Mouse (Mus musculus) forebrain, embryonic 16.5 days (tissue): ENCODE results near the gene Camsap1. TPM values are rescaled to one million over a fixed set of nuclear protein-coding genes. Genes with fewer than 3 reads are reported as not detected.

Experiments used
- ATAC-seq: fragments of 200-750 bp; cut with Nextera tagmentation; 2 replicates; pipeline ENCODE4 v1.8.0; 2017; ENCODE audit warnings: mild to moderate bottlenecking, moderate library complexity
- H3K27ac ChIP-seq: fragments of 300-500 bp; sonication (generic); 2 replicates; pipeline ENCODE4 v1.5.1; 2014; ENCODE audit warnings: low read length, control low read depth
- H3K27me3 ChIP-seq: fragments of 300-500 bp; sonication (generic); replicated peaks from 2 replicates; pipeline ENCODE4 v1.6.1; 2014; ENCODE audit warnings: low read length; ENCODE audit not compliant: control insufficient read depth, insufficient read depth
- H3K36me3 ChIP-seq: fragments of 300-500 bp; sonication (generic); 2 replicates; pipeline ENCODE4 v1.6.1; 2014; ENCODE audit not compliant: control insufficient read depth, insufficient read depth
- H3K4me1 ChIP-seq: fragments of 300-500 bp; sonication (generic); replicated peaks from 2 replicates; pipeline ENCODE4 v1.6.1; 2014; ENCODE audit warnings: low read length; ENCODE audit not compliant: control insufficient read depth, insufficient read depth
- H3K4me2 ChIP-seq: fragments of 300-500 bp; sonication (generic); 2 replicates; pipeline ENCODE4 v1.6.1; 2014; ENCODE audit warnings: mild to moderate bottlenecking, low read length, control low read depth
- H3K4me3 ChIP-seq: fragments of 300-500 bp; sonication (generic); replicated peaks from 2 replicates; pipeline ENCODE4 v1.5.1; 2014; ENCODE audit warnings: mild to moderate bottlenecking, low read length, control low read depth
- H3K9ac ChIP-seq: fragments of 300-500 bp; sonication (generic); replicated peaks from 2 replicates; pipeline ENCODE4 v1.6.1; 2014; ENCODE audit warnings: low read depth, low read length, control low read depth
- H3K9me3 ChIP-seq: fragments of 300-500 bp; sonication (generic); 2 replicates; pipeline ENCODE4 v1.6.1; 2016; ENCODE audit warnings: low read length; ENCODE audit not compliant: control insufficient read depth
- WGBS: fragments of 180-500 bp; shearing (Covaris S2); extraction: QIAGEN DNeasy Blood & Tissue Kit; methylation state at CpG from one replicate; pipeline ENCODE4 v1.1.7; 2014; 5-methylcytosine and 5-hydroxymethylcytosine counted together
- polyA plus RNA-seq: library from polyadenylated mRNA; unstranded; fragments of >200 nt; fragmentation: Nextera tagmentation; extraction: Ambion mirVana; gene quantifications from 2 replicates; pipeline ENCODE4 v1.2.1, GENCODE M21; 2015

The Camsap1 gene
- polyA plus RNA-seq, 1 experiment from 2014 or later = 70.2 TPM

- Histone ChIP-seq H3K36me3 (peaks cover 26% of the 10 kb centered on the region), H3K4me1 (no peaks in the 10 kb centered on the region), H3K27me3 (no peaks in the 10 kb centered on the region), H3K9me3 (no peaks in the 10 kb centered on the region), H3K9ac (no peak overlapping the region), H3K4me2 (no peak overlapping the region), H3K27ac (no peak overlapping the region), H3K4me3 (no peak overlapping the region)
- WGBS = 94% methylated on average over 3 of the region's 3 CpGs
- ATAC-seq = no peak
These were observed 35.1 kb downstream of the Camsap1 start for GRCm38 (mm10) chr2:25947950-25948349.

- Histone ChIP-seq H3K9me3 (no peaks in the 10 kb centered on the region), H3K27me3 (no peaks in the 10 kb centered on the region), H3K4me1 (no peaks in the 10 kb centered on the region), H3K9ac (no peak overlapping the region), H3K36me3 (peaks cover 35% of the 10 kb centered on the region), H3K27ac (no peak overlapping the region), H3K4me2 (no peak overlapping the region), H3K4me3 (no peak overlapping the region)
- WGBS = 77% methylated on average over 2 of the region's 2 CpGs
- ATAC-seq = no peak
These were observed 39.3 kb downstream of the Camsap1 start for GRCm38 (mm10) chr2:25943822-25944221.

- peaks cover 40% of the 10 kb centered on the region for H3K36me3 ChIP-seq
- H3K27me3 ChIP-seq = no peaks in the 10 kb centered on the region
- H3K9ac ChIP-seq = no peak overlapping the region
- no peaks in the 10 kb centered on the region for H3K4me1 ChIP-seq
- H3K27ac ChIP-seq = no peak overlapping the region
- no peak for ATAC-seq
- H3K4me3 ChIP-seq = no peak overlapping the region
- WGBS = 90% methylated on average over 6 of the region's 6 CpGs
- no peak overlapping the region for H3K4me2 ChIP-seq
- no peaks in the 10 kb centered on the region for H3K9me3 ChIP-seq
These were observed 42.6 kb downstream of the Camsap1 start for GRCm38 (mm10) chr2:25940503-25940902.

- H3K9me3 ChIP-seq = no peaks in the 10 kb centered on the region
- ATAC-seq = no peak
- no peak overlapping the region for H3K4me2 ChIP-seq
- H3K27ac ChIP-seq = no peak overlapping the region
- H3K36me3 ChIP-seq = peaks cover 46% of the 10 kb centered on the region
- 77% methylated on average over 6 of the region's 6 CpGs for WGBS
- no peak overlapping the region for H3K4me3 ChIP-seq
- no peak overlapping the region for H3K9ac ChIP-seq
- H3K27me3 ChIP-seq = no peaks in the 10 kb centered on the region
- no peaks in the 10 kb centered on the region for H3K4me1 ChIP-seq
These were observed 51.7 kb downstream of the Camsap1 start for GRCm38 (mm10) chr2:25931249-25931859.

GRCm38 (mm10) chr2:25927821-25928220 lies 55.3 kb downstream of the Camsap1 start:
- WGBS = 94% methylated on average over 7 of the region's 7 CpGs
- Histone ChIP-seq H3K27ac (no peak overlapping the region), H3K4me2 (no peak overlapping the region), H3K36me3 (peaks cover 34% of the 10 kb centered on the region), H3K27me3 (no peaks in the 10 kb centered on the region), H3K9ac (no peak overlapping the region), H3K9me3 (no peaks in the 10 kb centered on the region), H3K4me3 (no peak overlapping the region), H3K4me1 (no peaks in the 10 kb centered on the region)
- no peak for ATAC-seq

GRCm38 (mm10) chr2:25924934-25925333 lies 58.1 kb downstream of the Camsap1 start:
- no peaks in the 10 kb centered on the region for H3K27me3 ChIP-seq
- 94% methylated on average over 4 of the region's 4 CpGs for WGBS
- peaks cover 17% of the 10 kb centered on the region; the same call in 1 of the 2 replicates for H3K36me3 ChIP-seq
- H3K9me3 ChIP-seq = no peaks in the 10 kb centered on the region
- ATAC-seq = no peak
- H3K4me3 ChIP-seq = no peak overlapping the region
- no peak overlapping the region for H3K9ac ChIP-seq
- H3K4me2 ChIP-seq = no peak overlapping the region
- no peaks in the 10 kb centered on the region for H3K4me1 ChIP-seq
- H3K27ac ChIP-seq = no peak overlapping the region

GRCm38 (mm10) chr2:25923799-25924198 lies 59.3 kb downstream of the Camsap1 start:
- H3K4me2 ChIP-seq = no peak overlapping the region
- no peak for ATAC-seq
- H3K4me3 ChIP-seq = no peak overlapping the region
- 69% methylated on average over 2 of the region's 2 CpGs for WGBS
- no peaks in the 10 kb centered on the region for H3K9me3 ChIP-seq
- no peak overlapping the region for H3K27ac ChIP-seq
- H3K36me3 ChIP-seq = peaks cover 16% of the 10 kb centered on the region; the same call in 1 of the 2 replicates
- H3K4me1 ChIP-seq = no peaks in the 10 kb centered on the region
- no peaks in the 10 kb centered on the region for H3K27me3 ChIP-seq
- H3K9ac ChIP-seq = no peak overlapping the region

GRCm38 (mm10) chr2:25919972-25920371 lies 63.1 kb downstream of the Camsap1 start:
- H3K27me3 ChIP-seq = no peaks in the 10 kb centered on the region
- H3K9me3 ChIP-seq = no peaks in the 10 kb centered on the region
- no peak overlapping the region for H3K27ac ChIP-seq
- no peak overlapping the region for H3K4me2 ChIP-seq
- H3K4me1 ChIP-seq = no peaks in the 10 kb centered on the region
- no peak overlapping the region for H3K4me3 ChIP-seq
- 39% methylated on average over 3 of the region's 3 CpGs for WGBS
- no peak overlapping the region for H3K9ac ChIP-seq
- peaks cover 9% of the 10 kb centered on the region; the same call in 1 of the 2 replicates for H3K36me3 ChIP-seq
- ATAC-seq = 0 out of 2 replicates have a peak, but pooled peaks have one; percentile 26

- no peak overlapping the region for H3K9ac ChIP-seq
- 0 out of 2 replicates have a peak, but pooled peaks cover 2% of the 10 kb centered on the region for H3K36me3 ChIP-seq
- 85% methylated on average over 2 of the region's 2 CpGs for WGBS
- no peaks in the 10 kb centered on the region for H3K27me3 ChIP-seq
- no peaks in the 10 kb centered on the region for H3K4me1 ChIP-seq
- no peak overlapping the region for H3K4me3 ChIP-seq
- no peak overlapping the region for H3K27ac ChIP-seq
- no peaks in the 10 kb centered on the region for H3K9me3 ChIP-seq
- no peak for ATAC-seq
- H3K4me2 ChIP-seq = no peak overlapping the region
These were observed 64.7 kb downstream of the Camsap1 start for GRCm38 (mm10) chr2:25918408-25918807.

GRCm38 (mm10) chr2:25914821-25915220 lies 68.3 kb downstream of the Camsap1 start:
- no peaks in the 10 kb centered on the region for H3K36me3 ChIP-seq
- H3K9ac ChIP-seq = no peak overlapping the region
- no peaks in the 10 kb centered on the region for H3K27me3 ChIP-seq
- no peak for ATAC-seq
- H3K4me2 ChIP-seq = no peak overlapping the region
- no peaks in the 10 kb centered on the region for H3K9me3 ChIP-seq
- H3K4me3 ChIP-seq = no peak overlapping the region
- WGBS = 86% methylated on average over 5 of the region's 5 CpGs
- H3K27ac ChIP-seq = no peak overlapping the region
- H3K4me1 ChIP-seq = no peaks in the 10 kb centered on the region
